Mouse (Mus musculus) limb, embryonic 10.5 days (tissue): ENCODE measurements around the gene Krt86. TPM values are rescaled to one million over a fixed set of nuclear protein-coding genes. Genes with fewer than 3 reads are reported as not detected.
"Not testable (repeated sequence)": the region's sequence is repeated elsewhere in the genome, so short reads cannot be mapped to it uniquely, and the experiment has no call there.

ENCODE experiments used
- DNase-seq: peaks from one replicate; pipeline ENCODE4 v3.0.0-alpha.2; 2017; ENCODE audit warnings: low spot score
- H3K27ac ChIP-seq: fragments of 300-500 bp; sonication (generic); 2 replicates; pipeline ENCODE4 v1.5.1; 2016; ENCODE audit warnings: mild to moderate bottlenecking
- H3K27me3 ChIP-seq: fragments of 300-500 bp; sonication (generic); 2 replicates; pipeline ENCODE4 v1.6.1; 2016; ENCODE audit warnings: low read depth, mild to moderate bottlenecking; ENCODE audit not compliant: poor library complexity, severe bottlenecking
- H3K36me3 ChIP-seq: fragments of 300-500 bp; sonication (generic); 2 replicates; pipeline ENCODE4 v1.6.1; 2016; ENCODE audit warnings: mild to moderate bottlenecking, moderate library complexity
- H3K4me1 ChIP-seq: fragments of 300-500 bp; sonication (generic); 2 replicates; pipeline ENCODE4 v1.6.1; 2016
- H3K4me3 ChIP-seq: fragments of 300-500 bp; sonication (generic); 2 replicates; pipeline ENCODE4 v1.5.1; 2016; ENCODE audit warnings: mild to moderate bottlenecking, moderate library complexity
- H3K9me3 ChIP-seq: fragments of 300-500 bp; sonication (generic); replicated peaks from 2 replicates; pipeline ENCODE4 v1.6.1; 2016; ENCODE audit warnings: mild to moderate bottlenecking
- WGBS: fragments of 180-500 bp; shearing (Covaris S2); methylation state at CpG from one replicate; pipeline ENCODE4 v1.1.7; 2016; 5-methylcytosine and 5-hydroxymethylcytosine counted together
- polyA plus RNA-seq: library from polyadenylated mRNA; unstranded; fragments of >200 nt; fragmentation: Nextera tagmentation; extraction: Ambion mirVana; gene quantifications from 2 replicates; pipeline ENCODE4 v1.2.1, GENCODE M21; 2016

Gene Krt86
- polyA plus RNA-seq, 1 experiment from 2014 or later, result not detected

- DNase-seq, result no peak
- 74% methylated on average over 2 of the region's 2 CpGs for WGBS
- no peaks in the 10 kb centered on the region for H3K27me3 ChIP-seq
- H3K27ac ChIP-seq, result no peak overlapping the region
- H3K4me1 ChIP-seq, result peaks cover 12% of the 10 kb centered on the region
- H3K9me3 ChIP-seq, result no peaks in the 10 kb centered on the region
- H3K36me3 ChIP-seq, result no peaks in the 10 kb centered on the region
- no peak overlapping the region for H3K4me3 ChIP-seq
These were observed 23.9 kb downstream of the Krt86 start for GRCm38 (mm10) chr15:101497181-101497580.

DNA sequence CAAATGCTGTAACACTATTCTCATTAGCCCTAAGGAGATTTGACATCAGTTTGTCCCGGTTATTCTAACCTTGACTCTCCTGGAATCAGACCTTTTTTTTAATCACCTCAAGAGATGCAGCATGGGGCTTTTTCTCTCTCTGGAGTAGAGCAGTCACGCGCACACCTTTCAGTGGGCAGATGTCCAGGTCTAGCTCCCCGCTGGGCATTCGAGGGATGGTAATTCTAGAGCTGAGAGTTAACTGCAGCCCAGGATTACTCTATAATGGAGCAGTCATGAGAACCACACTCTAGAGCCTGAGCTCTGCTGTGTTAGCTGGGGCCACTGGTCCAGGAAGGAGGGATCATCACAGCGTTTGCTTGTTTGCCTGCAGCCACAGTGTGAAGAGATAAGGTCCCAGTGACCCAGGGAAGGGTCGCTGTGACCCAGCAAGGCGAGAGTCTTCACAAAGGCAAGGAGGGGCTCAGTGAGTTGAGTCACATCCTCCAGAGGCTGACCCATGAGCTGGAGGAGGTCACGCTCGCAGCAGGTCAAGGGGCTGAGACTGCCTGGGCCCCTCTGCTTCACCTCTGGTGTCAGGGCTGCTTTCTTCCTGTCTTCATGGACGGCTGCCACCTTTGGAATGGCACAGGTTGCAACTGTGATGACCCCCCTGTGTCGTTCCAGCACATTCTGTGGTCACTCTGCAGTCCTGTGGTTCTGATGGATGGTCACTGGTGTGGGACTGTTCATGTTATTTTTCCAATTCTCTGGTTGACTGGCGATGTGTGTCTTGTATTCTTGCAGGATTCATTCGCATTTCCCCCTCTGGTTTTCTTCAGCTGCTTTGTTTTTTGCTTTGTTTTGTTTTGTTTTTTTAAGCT lies 33.8 kb downstream of the Krt86 start:
- WGBS, result 58% methylated on average over 14 of the region's 14 CpGs
- Histone ChIP-seq H3K36me3 (no peaks in the 10 kb centered on the region), H3K4me1 (peaks cover 5% of the 10 kb centered on the region; the same call in 1 of the 2 replicates), H3K27ac (no peak overlapping the region), H3K27me3 (no peaks in the 10 kb centered on the region), H3K4me3 (no peak overlapping the region), H3K9me3 (no peaks in the 10 kb centered on the region)
- no peak for DNase-seq

DNA sequence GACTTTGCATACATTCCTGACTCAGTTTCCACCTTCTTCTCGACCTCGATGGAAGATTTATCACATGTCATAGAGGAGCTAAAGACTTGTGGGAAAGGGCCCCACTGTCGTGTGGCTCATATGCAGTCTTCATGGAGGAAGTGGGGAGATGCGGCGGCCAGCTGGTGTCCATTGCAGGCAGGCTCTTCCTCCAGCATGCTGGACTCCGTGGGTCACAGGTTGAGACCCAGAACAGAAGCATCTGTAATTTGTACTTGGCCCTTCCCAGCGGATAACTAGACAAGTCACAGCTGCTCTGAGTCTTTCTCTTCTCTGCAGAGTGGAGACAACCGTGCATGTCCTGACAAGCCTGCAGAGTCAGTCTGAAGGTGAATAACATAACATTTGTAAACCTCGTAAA lies 35.0 kb downstream of the Krt86 start:
- H3K4me3 ChIP-seq, result no peak overlapping the region
- no peak overlapping the region for H3K27ac ChIP-seq
- no peaks in the 10 kb centered on the region for H3K27me3 ChIP-seq
- 81% methylated on average over 9 of the region's 9 CpGs for whole genome bisulfite sequencing
- H3K36me3 ChIP-seq, result no peaks in the 10 kb centered on the region
- peaks cover 5% of the 10 kb centered on the region; the same call in 1 of the 2 replicates for H3K4me1 ChIP-seq
- DNase-seq, result no peak
- H3K9me3 ChIP-seq, result no peaks in the 10 kb centered on the region

- H3K36me3 ChIP-seq, H3K4me3 ChIP-seq, H3K27me3 ChIP-seq, H3K4me1 ChIP-seq, DNase-seq, H3K27ac ChIP-seq, H3K9me3 ChIP-seq: not testable (repeated sequence)
- WGBS, result 74% methylated on average over 2 of the region's 2 CpGs
These were observed 43.9 kb downstream of the Krt86 start, which contains the start of gene Gm49425 for GRCm38 (mm10) chr15:101517161-101517560. Gene Gm49425, minus strand, starts transcription at chr15:101517261.

DNA sequence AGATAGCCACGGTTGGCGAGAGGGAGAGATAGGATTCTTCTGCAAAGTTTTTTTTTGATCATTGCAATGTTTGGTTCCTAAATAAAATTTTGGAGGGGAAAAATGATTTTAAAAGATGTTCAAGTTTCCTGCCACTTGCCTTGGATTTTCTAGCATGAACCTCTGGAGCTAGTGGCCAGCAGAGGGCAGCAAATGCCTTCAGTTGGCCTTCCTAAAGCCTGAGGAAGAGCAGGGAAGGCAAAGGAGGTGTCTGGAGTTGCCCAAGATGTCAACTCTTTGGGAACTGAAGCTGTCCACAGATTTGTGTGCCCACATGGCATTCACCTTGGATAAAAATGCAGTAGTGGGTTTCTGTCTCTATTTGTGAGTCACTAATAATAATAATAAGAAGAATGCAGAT lies 46.5 kb downstream of the Krt86 start:
- 17% methylated on average over 2 of the region's 2 CpGs for WGBS
- no peaks in the 10 kb centered on the region for H3K9me3 ChIP-seq
- H3K4me1 ChIP-seq, result no peaks in the 10 kb centered on the region
- H3K27me3 ChIP-seq, result no peaks in the 10 kb centered on the region
- no peak overlapping the region for H3K27ac ChIP-seq
- no peak overlapping the region for H3K4me3 ChIP-seq
- H3K36me3 ChIP-seq, result no peaks in the 10 kb centered on the region
- DNase-seq, result peak; percentile 84

DNA sequence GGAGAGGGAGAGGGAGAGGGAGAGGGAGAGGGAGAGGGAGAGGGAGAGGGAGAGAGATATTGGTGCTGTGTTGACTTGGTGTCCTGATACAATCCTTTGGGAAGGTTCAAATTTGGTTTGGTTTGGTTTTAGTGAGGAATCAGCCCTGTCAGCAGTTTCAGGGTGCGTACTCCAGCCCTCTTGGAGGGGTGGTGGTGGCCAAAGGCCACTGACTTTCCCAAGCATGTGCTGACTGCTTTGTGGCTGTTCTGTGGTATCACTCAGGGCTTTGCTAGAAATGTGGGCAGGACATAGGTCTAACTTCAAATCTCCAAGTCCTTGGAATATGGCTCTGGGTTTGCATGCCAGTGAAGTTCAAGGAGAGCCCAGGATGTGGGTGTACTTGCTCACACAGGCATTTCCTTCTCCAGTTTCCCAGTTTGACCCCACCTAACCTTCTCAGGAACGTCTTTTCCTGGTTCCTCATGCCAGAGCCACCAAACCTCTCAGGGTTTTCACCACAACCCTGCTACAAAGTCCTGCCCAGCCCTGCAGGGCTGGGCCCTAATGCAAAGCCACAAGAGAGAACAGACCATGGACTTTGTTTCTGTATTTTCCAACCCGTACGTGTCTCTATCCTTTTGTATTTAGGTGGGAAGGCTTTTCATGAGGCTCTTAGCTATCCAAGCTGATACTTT lies 49.4 kb downstream of the Krt86 start:
- peaks cover 7% of the 10 kb centered on the region; the same call in 1 of the 2 replicates for H3K27me3 ChIP-seq
- no peak for DNase-seq
- no peak overlapping the region for H3K27ac ChIP-seq
- H3K36me3 ChIP-seq, result no peaks in the 10 kb centered on the region
- WGBS, result 77% methylated on average over 4 of the region's 4 CpGs
- no peaks in the 10 kb centered on the region for H3K9me3 ChIP-seq
- H3K4me3 ChIP-seq, result no peak overlapping the region
- no peaks in the 10 kb centered on the region for H3K4me1 ChIP-seq

Other genes starting within 250 kb of the Krt86 start
- gene Grasp, start 249.3 kb upstream of the Krt86 start, polyA plus RNA-seq, result 5.4 and 6.9 TPM in 2 replicates
- 4.1 and 7.1 TPM in 2 replicates for gene Nr4a1, start 219.2 kb upstream of the Krt86 start, polyA plus RNA-seq
- gene Atg101, start 189.2 kb upstream of the Krt86 start, polyA plus RNA-seq, result 92.3 and 97.5 TPM in 2 replicates
- 1.8 and 4.1 TPM in 2 replicates for gene 6030408B16Rik, start 180.3 kb upstream of the Krt86 start, polyA plus RNA-seq
- 0.09 and 0.23 TPM in 2 replicates for gene Krt80, start 103.3 kb upstream of the Krt86 start, polyA plus RNA-seq
- 14.2 and 16.9 TPM in 2 replicates for gene Krt7, start 62.4 kb upstream of the Krt86 start, polyA plus RNA-seq
- not detected in 2 replicates for gene Krt87, start 34.7 kb upstream of the Krt86 start, polyA plus RNA-seq
- gene Krt88, start 25.7 kb upstream of the Krt86 start, polyA plus RNA-seq, result not detected in 2 replicates
- gene Krt81, start 9.7 kb upstream of the Krt86 start, polyA plus RNA-seq, result not detected in 2 replicates
- gene Krt83, start 18.0 kb downstream of the Krt86 start, polyA plus RNA-seq, result not detected in 2 replicates
- not detected in 2 replicates for gene Gm49425, start 43.8 kb downstream of the Krt86 start, polyA plus RNA-seq
- not detected in 2 replicates for gene Krt84, start 59.3 kb downstream of the Krt86 start, polyA plus RNA-seq
- not detected in 2 replicates for gene Krt82, start 77.2 kb downstream of the Krt86 start, polyA plus RNA-seq
- gene Krt90, start 89.5 kb downstream of the Krt86 start, polyA plus RNA-seq, result 0.08 and 0.31 TPM in 2 replicates
- gene Krt75, start 100.4 kb downstream of the Krt86 start, polyA plus RNA-seq, result 0.04 and 0.10 TPM in 2 replicates
- gene Gm5414, start 154.7 kb downstream of the Krt86 start, polyA plus RNA-seq, result not detected in 2 replicates
- not detected in 2 replicates for gene Gm5478, start 173.9 kb downstream of the Krt86 start, polyA plus RNA-seq
- gene Krt6b, start 206.8 kb downstream of the Krt86 start, polyA plus RNA-seq, result not detected in 2 replicates
- 0.13 TPM in 1 of 2 replicates, not detected in the other for gene Krt6a, start 220.8 kb downstream of the Krt86 start, polyA plus RNA-seq
- gene Krt5, start 239.4 kb downstream of the Krt86 start, polyA plus RNA-seq, result 19.1 and 40.4 TPM in 2 replicates